Mouse (Mus musculus): ENCODE results near the gene Dusp5. TPM values are rescaled to one million over a fixed set of nuclear protein-coding genes. Genes with fewer than 3 reads are reported as not detected.
"Not testable (repeated sequence)": the region's sequence is repeated elsewhere in the genome, so short reads cannot be mapped to it uniquely, and the experiment has no call there.

Gene Dusp5
- total RNA-seq, 2 experiments from 2014 or later, result 1.3 to 2.2 TPM

DNA sequence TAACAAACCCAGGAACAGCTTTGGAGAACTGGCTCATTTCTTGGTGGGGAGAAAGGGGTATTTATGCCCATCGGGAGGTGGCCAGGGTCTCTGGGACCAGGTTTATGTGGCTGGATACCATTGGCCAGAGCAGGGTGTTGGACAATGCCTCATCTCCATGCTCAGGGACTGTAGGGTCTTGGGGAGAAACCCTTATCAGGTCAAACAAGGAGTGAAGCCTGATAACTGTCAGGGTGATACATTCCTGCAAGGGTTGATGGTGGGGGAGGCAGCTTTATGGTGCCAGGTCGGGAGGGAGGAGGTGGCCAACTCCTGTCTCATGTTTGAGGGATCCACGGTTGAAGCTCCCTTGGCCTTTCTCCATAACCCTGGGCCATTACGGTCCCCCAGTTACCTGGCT, 42.1 kb downstream of the Dusp5 start:
- no peak for DNase-seq
- intact Hi-C loops (cut with DNase I; ENCODE audit: low total_unique reads), result no loop called here

GRCm38 (mm10) chr19:53571501-53572428, 42.9 kb downstream of the Dusp5 start:
- no peak for DNase-seq
- intact Hi-C loops (cut with DNase I; ENCODE audit: low total_unique reads), result no loop called here

DNA sequence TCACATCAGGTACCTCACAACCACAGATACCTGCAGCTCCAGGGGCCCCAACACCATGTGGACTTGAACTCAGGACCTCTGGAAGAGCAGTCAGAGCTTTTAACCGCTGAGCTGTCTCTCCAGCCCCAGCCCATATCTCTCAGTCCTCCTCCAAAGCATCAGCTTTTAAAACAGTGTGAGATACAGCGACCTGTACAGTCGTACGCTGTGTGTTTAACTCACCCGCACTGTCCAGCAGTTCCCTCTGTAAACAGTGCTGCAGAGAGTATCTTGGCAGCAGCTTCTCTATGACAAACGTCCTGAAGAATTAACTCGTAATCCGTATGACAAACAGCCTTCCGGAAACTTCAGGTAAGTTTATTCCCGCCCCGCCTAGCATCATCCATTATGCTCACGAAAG, 43.7 kb downstream of the Dusp5 start:
- intact Hi-C loops (cut with DNase I; ENCODE audit: low total_unique reads), result no loop called here
- DNase-seq, result no peak

GRCm38 (mm10) chr19:53573151-53573550, 44.2 kb downstream of the Dusp5 start:
- DNase-seq, result no peak
- intact Hi-C loops (cut with DNase I; ENCODE audit: low total_unique reads), result no loop called here

DNA sequence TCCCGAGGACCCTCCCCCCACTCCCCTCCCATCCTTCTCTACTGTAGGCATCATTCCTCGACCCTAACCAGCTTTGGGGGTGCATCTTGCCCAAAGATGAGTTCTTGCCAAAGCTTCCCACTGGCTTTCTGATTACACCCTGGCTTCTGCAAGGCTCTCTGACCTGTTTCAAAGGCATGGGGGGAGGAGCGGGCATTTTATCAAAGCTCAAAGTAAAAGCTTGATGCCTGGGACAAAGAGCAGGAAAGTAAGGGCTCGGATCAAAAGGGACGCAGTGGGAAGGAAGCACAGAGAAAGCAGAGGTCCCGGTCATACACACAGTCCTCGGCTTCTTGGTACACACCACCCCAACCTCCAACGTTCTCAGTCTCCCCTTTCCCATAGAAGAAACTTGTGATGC, 45.2 kb downstream of the Dusp5 start:
- intact Hi-C loops (cut with DNase I; ENCODE audit: low total_unique reads), result loop anchor here (2.0 kb wide), 1 partner anchor 177 kb away; no protein-coding TSS in a partner anchor
- DNase-seq, result no peak

DNA sequence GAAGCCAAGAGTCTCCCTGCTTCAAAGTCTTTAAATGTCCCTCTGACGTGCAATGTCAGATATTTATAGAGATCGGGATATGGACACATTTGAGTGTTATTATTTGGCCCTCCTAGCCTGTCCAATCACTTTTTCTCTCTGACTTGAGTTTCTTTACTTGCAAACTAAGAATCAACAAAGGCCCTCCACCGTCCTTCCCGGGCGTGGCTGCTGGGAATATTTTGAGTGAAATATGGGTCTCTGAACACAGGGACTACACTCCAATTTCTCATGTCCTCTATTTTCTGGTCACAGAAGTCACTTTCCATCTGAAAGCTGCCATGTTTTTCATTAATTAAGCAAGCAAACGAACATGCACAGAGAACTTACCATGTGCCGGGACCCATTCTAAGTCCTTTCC, 45.6 kb downstream of the Dusp5 start:
- no peak for DNase-seq
- intact Hi-C loops (cut with DNase I; ENCODE audit: low total_unique reads), result loop anchor here (2.0 kb wide), 1 partner anchor 178 kb away; no protein-coding TSS in a partner anchor

GRCm38 (mm10) chr19:53575296-53576010, 46.5 kb downstream of the Dusp5 start:
- no peak for DNase-seq
- intact Hi-C loops (cut with DNase I; ENCODE audit: low total_unique reads), result loop anchor here (2.0 to 5.0 kb wide), 2 partner anchors 158 to 179 kb away; no protein-coding TSS in a partner anchor

GRCm38 (mm10) chr19:53576061-53576460, 47.2 kb downstream of the Dusp5 start:
- no peak for DNase-seq
- intact Hi-C loops (cut with DNase I; ENCODE audit: low total_unique reads), result loop anchor here (5.0 kb wide), 1 partner anchor 159 kb away; no protein-coding TSS in a partner anchor

GRCm38 (mm10) chr19:53577025-53577800, 48.3 kb downstream of the Dusp5 start:
- intact Hi-C loops (cut with DNase I; ENCODE audit: low total_unique reads), result loop anchor here (5.0 kb wide), 1 partner anchor 160 kb away; no protein-coding TSS in a partner anchor

DNA sequence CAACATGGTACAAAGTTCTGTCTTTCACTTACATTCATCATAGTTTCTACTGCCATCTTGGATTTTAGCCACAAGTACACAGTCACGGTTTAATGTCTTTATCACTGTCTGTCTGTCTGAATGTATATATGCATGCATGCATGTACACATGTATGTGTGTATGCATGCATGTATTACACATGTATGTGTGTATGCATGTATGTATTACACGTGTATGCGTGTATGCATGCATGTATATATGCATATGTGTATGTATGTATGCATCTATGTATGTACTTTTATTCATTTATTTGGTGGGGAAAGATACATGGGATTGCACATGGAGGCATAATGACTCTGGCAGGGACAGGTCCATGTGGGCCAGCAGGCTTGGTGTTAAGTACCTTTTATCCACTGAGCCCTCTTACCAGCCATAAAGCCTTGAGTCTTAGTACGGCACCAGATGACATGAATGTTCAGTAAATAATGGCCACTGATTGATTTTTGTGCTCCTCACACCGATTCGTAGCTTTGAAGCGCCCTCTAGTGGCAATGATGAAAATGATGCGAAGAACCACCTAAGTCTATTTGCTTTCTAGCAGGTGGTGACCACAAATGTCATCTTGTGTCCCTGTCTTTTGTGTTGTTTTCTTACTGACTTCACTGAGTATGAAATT, 49.8 kb downstream of the Dusp5 start:
- intact Hi-C loops (cut with DNase I; ENCODE audit: low total_unique reads), result loop anchor here (5.0 kb wide), 1 partner anchor 161 kb away; no protein-coding TSS in a partner anchor
- peak; percentile 30 for DNase-seq

More at GRCm38 (mm10) chr19:53577025-53577800, 48.3 kb downstream of the Dusp5 start:
- no peak for DNase-seq

DNA sequence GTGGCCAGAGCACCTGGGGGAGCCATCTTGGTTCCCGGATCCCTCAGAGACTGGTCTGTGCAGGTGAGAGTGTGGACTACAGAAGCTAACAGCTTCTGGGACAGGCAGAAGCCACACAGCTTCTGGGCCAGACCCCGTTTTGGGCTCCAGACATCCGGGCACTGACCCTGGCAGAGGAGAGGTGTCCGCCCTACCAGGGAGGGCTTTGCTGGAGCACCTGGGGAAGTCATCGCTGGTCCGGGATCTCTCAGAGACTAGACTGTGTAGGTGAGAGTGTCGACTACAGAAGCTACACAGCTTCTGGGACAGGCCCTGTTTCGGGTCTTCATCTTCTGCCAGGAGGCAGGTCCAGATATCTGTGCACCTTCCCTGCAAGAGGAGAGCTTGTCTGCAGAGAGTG, 51.4 kb downstream of the Dusp5 start:
- DNase-seq; intact Hi-C loops (cut with DNase I; ENCODE audit: low total_unique reads): not testable (repeated sequence)

DNA sequence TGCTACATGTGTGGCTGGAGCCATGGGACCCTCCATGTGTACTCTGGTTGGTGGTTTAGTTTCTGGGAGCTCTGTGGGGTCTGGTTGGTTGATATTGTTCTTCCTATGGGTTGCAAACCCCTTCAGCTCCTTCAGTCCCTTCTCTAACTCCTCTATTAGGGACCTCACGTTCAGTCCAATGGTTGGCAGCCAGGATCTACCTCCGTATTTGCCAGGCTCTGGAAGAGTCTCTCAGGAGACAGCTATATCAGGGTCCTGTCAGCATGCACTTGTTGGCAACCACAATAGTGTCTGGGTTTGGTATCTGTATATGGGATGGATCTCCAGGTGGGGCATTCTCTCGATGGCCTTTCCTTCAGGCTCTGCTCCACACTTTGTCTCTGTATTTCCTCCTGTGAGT, 58.8 kb downstream of the Dusp5 start:
- intact Hi-C loops (cut with DNase I; ENCODE audit: low total_unique reads); DNase-seq: not testable (repeated sequence)

GRCm38 (mm10) chr19:53588968-53589367, 60.1 kb downstream of the Dusp5 start, which contains the start of gene Nutf2-ps1:
Nutf2-ps1 (minus strand) TSS chr19:53589068.
- DNase-seq; intact Hi-C loops (cut with DNase I; ENCODE audit: low total_unique reads): not testable (repeated sequence)

Other genes starting within 250 kb of the Dusp5 start
- gene Mxi1, start 218.6 kb upstream of the Dusp5 start, total RNA-seq (2021), result 10 to 100 TPM; 30.5 to 31.5 TPM
- gene Gm10197, start 157.3 kb upstream of the Dusp5 start, total RNA-seq (2021), result not detected
- 10 to 100 TPM; 24.3 to 26.6 TPM for gene Smndc1, start 138.5 kb upstream of the Dusp5 start, total RNA-seq (2021)
- gene Nutf2-ps1, start 60.0 kb downstream of the Dusp5 start, total RNA-seq (2021), result 10 to 100 TPM; 74.8 to 76.8 TPM
- gene Smc3, start 71.3 kb downstream of the Dusp5 start, total RNA-seq (2021), result 10 to 100 TPM; 15.6 to 17.5 TPM
- gene Rbm20, start 148.2 kb downstream of the Dusp5 start, total RNA-seq (2021), result 10 to 100 TPM; 61.5 to 72.2 TPM

Measured in gastrocnemius, postnatal 14 days (tissue).